ENCODE assay signal across 27 mouse cellular contexts in genomic region chr11:102040646-102041045, GRCm38 (mm10). TPM values are rescaled to one million over a fixed set of nuclear protein-coding genes. Genes with fewer than 3 reads are reported as not detected.
DNase-seq lines count a peak whose midpoint lies in the region; ATAC-seq and TF ChIP-seq lines count a peak whose summit lies in the region.
"Had no signal": no experiment of that assay in that cellular context is flagged by ENCODE, and none has a peak within 500 bp of the region (broad histone marks: within the 10 kb centered on the region; RNA-seq: fewer than 3 reads in every experiment).

No protein-coding gene starts in this region.

- H3K79me2 ChIP-seq in MEL (ENCODE audit: control insufficient read depth, insufficient read depth, low read length, poor library complexity) = no peaks in the 10 kb centered on the region

- TF ChIP-seq EP300 in MEL (IDR thresholded peaks at IDR 0.05; ENCODE audit: low read depth in 1 of 2, low read length in 2 of 2) = no peak

- DNase-seq in cerebellum, postnatal 14 days = peak; percentile 35 to 66
- DNase-seq in 3T3-L1 (ENCODE audit: low read depth, low spot score) (peak; percentile 27), MEL (ENCODE audit: low read depth, low spot score) (peak; percentile 65)
- DNase-seq in layer of hippocampus, postnatal 10 days (ENCODE audit: low spot score in 2 of 2) = no peak

- 0 out of 2 replicates have a peak, but pooled peaks cover 3% of the 10 kb centered on the region for H3K4me1 ChIP-seq in intestine, embryonic 15.5 days (replicated peaks)
- H3K4me1 ChIP-seq in intestine, postnatal 0 days (replicated peaks; ENCODE audit: control insufficient read depth, insufficient read depth, low read length) = no peaks in the 10 kb centered on the region
- 0 out of 4 replicates have a peak, but pooled peaks cover 0 to 4% of the 10 kb centered on the region in 2 experiments for H3K4me1 ChIP-seq in MEL (ENCODE audit: control insufficient read depth in 1 of 2, insufficient read depth in 2 of 2, low read length in 2 of 2)
- 0 out of 2 replicates have a peak, but pooled peaks cover 3% of the 10 kb centered on the region for H3K4me1 ChIP-seq in midbrain, embryonic 13.5 days (replicated peaks)

- no peak overlapping the region for H3K9ac ChIP-seq in intestine, embryonic 15.5 days
- H3K9ac ChIP-seq in intestine, postnatal 0 days (ENCODE audit: low read depth, low read length) = no peak overlapping the region
- H3K9ac ChIP-seq in MEL (ENCODE audit: control insufficient read depth, low read depth, low read length, poor library complexity, severe bottlenecking) = no peak overlapping the region
- no peak overlapping the region for H3K9ac ChIP-seq in midbrain, embryonic 13.5 days (replicated peaks)
- H3K9ac ChIP-seq: kidney, embryonic 15.5 days; lung, embryonic 14.5 days; midbrain, embryonic 15.5 days had no signal

- H3K4me3 ChIP-seq in intestine, embryonic 15.5 days (replicated peaks) = no peak overlapping the region
- no peak overlapping the region for H3K4me3 ChIP-seq in intestine, postnatal 0 days (ENCODE audit: low read depth, low read length)
- no peak overlapping the region for H3K4me3 ChIP-seq in MEL (ENCODE audit: control insufficient read depth in 1 of 2, insufficient read depth in 1 of 2, low read depth in 2 of 2, low read length in 2 of 2)
- H3K4me3 ChIP-seq in midbrain, embryonic 13.5 days (replicated peaks) = no peak overlapping the region
- H3K4me3 ChIP-seq: kidney, embryonic 15.5 days; midbrain, embryonic 15.5 days had no signal

- 70% methylated on average over 4 of the region's 4 CpGs for WGBS in intestine, embryonic 15.5 days
- WGBS in intestine, postnatal 0 days = 70% methylated on average over 4 of the region's 4 CpGs
- 70% methylated on average over 4 of the region's 4 CpGs for WGBS in midbrain, embryonic 13.5 days

- H3K27me3 ChIP-seq in intestine, embryonic 15.5 days (replicated peaks) = no peaks in the 10 kb centered on the region
- no peaks in the 10 kb centered on the region for H3K27me3 ChIP-seq in intestine, postnatal 0 days (replicated peaks; ENCODE audit: control insufficient read depth, insufficient read depth, low read length)
- H3K27me3 ChIP-seq in MEL (ENCODE audit: control insufficient read depth in 1 of 2, insufficient read depth in 2 of 2, low read length in 2 of 2) = peaks cover under 1 to 6% of the 10 kb centered on the region in 2 experiments; a peak in 3 of 4 replicates
- H3K27me3 ChIP-seq in midbrain, embryonic 13.5 days = no peaks in the 10 kb centered on the region
- H3K27me3 ChIP-seq: kidney, embryonic 15.5 days; midbrain, embryonic 15.5 days had no signal

- TF ChIP-seq POLR2A in MEL (IDR thresholded peaks at IDR 0.05; ENCODE audit: control insufficient read depth in 1 of 2, insufficient read depth in 1 of 2, low read depth in 1 of 2, low read length in 2 of 2, poor library complexity in 1 of 2) = no peak

- peak; percentile 12 for TF ChIP-seq RAD21 in MEL (IDR thresholded peaks at IDR 0.05; ENCODE audit: low read depth, low read length)

- H3K4me2 ChIP-seq in intestine, embryonic 15.5 days (replicated peaks) = no peak overlapping the region
- H3K4me2 ChIP-seq in intestine, postnatal 0 days (replicated peaks; ENCODE audit: low read depth) = no peak overlapping the region
- H3K4me2 ChIP-seq in midbrain, embryonic 13.5 days (replicated peaks) = no peak overlapping the region
- H3K4me2 ChIP-seq: heart, embryonic 11.5 days; kidney, embryonic 15.5 days; lung, embryonic 14.5 days; midbrain, embryonic 15.5 days had no signal

- H3K27ac ChIP-seq in intestine, embryonic 15.5 days = no peak overlapping the region
- H3K27ac ChIP-seq in intestine, postnatal 0 days (ENCODE audit: low read depth, low read length) = no peak overlapping the region
- H3K27ac ChIP-seq in MEL (ENCODE audit: control insufficient read depth, low read depth, low read length) = no peak overlapping the region
- H3K27ac ChIP-seq in midbrain, embryonic 13.5 days = no peak overlapping the region
- H3K27ac ChIP-seq: kidney, embryonic 15.5 days; midbrain, embryonic 15.5 days; stomach, postnatal 0 days had no signal

- TF ChIP-seq CTCF in intestine, postnatal 0 days (IDR thresholded peaks at IDR 0.05; ENCODE audit: low read depth) = no peak
- peak in 2 of 3 experiments; percentile 60; a peak in 4 of 6 replicates for TF ChIP-seq CTCF in MEL (IDR thresholded peaks at IDR 0.05 in 2 of 3, conservative IDR thresholded peaks at IDR 0.05 in 1 of 3; ENCODE audit: control insufficient read depth in 1 of 3, insufficient read depth in 1 of 3, low read depth in 2 of 3, low read length in 3 of 3, poor library complexity in 1 of 3, severe bottlenecking in 1 of 3)

- H3K36me3 ChIP-seq in intestine, embryonic 15.5 days = no peaks in the 10 kb centered on the region
- no peaks in the 10 kb centered on the region for H3K36me3 ChIP-seq in intestine, postnatal 0 days (ENCODE audit: control insufficient read depth, insufficient read depth)
- no peaks in the 10 kb centered on the region for H3K36me3 ChIP-seq in MEL (ENCODE audit: control insufficient read depth in 1 of 2, insufficient read depth in 2 of 2, low read length in 2 of 2)
- H3K36me3 ChIP-seq in midbrain, embryonic 13.5 days = no peaks in the 10 kb centered on the region
- H3K36me3 ChIP-seq: kidney, embryonic 15.5 days; midbrain, embryonic 15.5 days had no signal

- ATAC-seq in cerebellum, adult (ENCODE audit: insufficient number of reproducible peaks, low FRiP score, low TSS enrichment) = no peak
- ATAC-seq in intestine, embryonic 15.5 days = 0 out of 2 replicates have a peak, but pooled peaks have one; percentile 5
- ATAC-seq in intestine, postnatal 0 days = no peak
- no peak for ATAC-seq in midbrain, embryonic 13.5 days
- ATAC-seq: activated CD4-positive, CD25-positive, alpha-beta regulatory T cell, adult 4 months; inflammation-experienced regulatory T-cells, adult 6 months; midbrain, embryonic 15.5 days had no signal

- no peaks in the 10 kb centered on the region for H3K9me3 ChIP-seq in intestine, embryonic 15.5 days
- H3K9me3 ChIP-seq in intestine, postnatal 0 days (ENCODE audit: control insufficient read depth) = no peaks in the 10 kb centered on the region
- no peaks in the 10 kb centered on the region for H3K9me3 ChIP-seq in MEL (replicated peaks; ENCODE audit: insufficient read depth, low read length)
- peaks cover 12% of the 10 kb centered on the region for H3K9me3 ChIP-seq in midbrain, embryonic 13.5 days
- H3K9me3 ChIP-seq: midbrain, embryonic 15.5 days had no signal

TF ChIP-seq in MEL, 35 proteins besides CTCF, POLR2A, EP300 and RAD21:
- TF ChIP-seq SMC3 (IDR thresholded peaks at IDR 0.05; ENCODE audit: low read depth, low read length) (peak; percentile 41; the same call in 1 of the 2 replicates), NRF1 (IDR thresholded peaks at IDR 0.05; ENCODE audit: insufficient read depth, low read depth, low read length, poor library complexity, severe bottlenecking) (no peak)

RNA-seq across cellular contexts. Expression of gene Cd300lg, which starts 0.7 kb away (rescaled TPM):
- polyA plus RNA-seq in intestine, embryonic 15.5 days (2015; fragmentation: Nextera tagmentation; extraction: Ambion mirVana) = 0.98 and 1.6 TPM in 2 replicates
- 5.4 and 5.6 TPM in 2 replicates for polyA plus RNA-seq in intestine, postnatal 0 days (2015; fragmentation: Nextera tagmentation; extraction: Ambion mirVana)
- total RNA-seq in MEL (2012; rRNA removed) = 0.08 TPM in 1 of 2 replicates, not detected in the other
- polyA plus RNA-seq in MEL (2012; ENCODE audit: insufficient read depth in 1 of 2, insufficient read length in 2 of 2, low read depth in 1 of 2, low replicate concordance in 2 of 2, missing spikeins in 1 of 2) = under 1 TPM in 1 of 2 experiments, not detected in 1; 0.26 TPM
- under 1 TPM in 1 of 2 experiments, not detected in 1; 0.14 TPM for total RNA-seq in layer of hippocampus, postnatal 10 days (2021)
- 0.32 and 0.40 TPM in 2 replicates for polyA plus RNA-seq in midbrain, embryonic 13.5 days (2015; fragmentation: Nextera tagmentation; extraction: Ambion mirVana)
- total RNA-seq: layer of hippocampus, adult 18-20 months had no signal

RNA-seq across cellular contexts. Expression of gene Mpp3, which starts 12.4 kb away (rescaled TPM):
- polyA plus RNA-seq in intestine, embryonic 15.5 days (2015; fragmentation: Nextera tagmentation; extraction: Ambion mirVana) = 7.6 and 7.9 TPM in 2 replicates
- polyA plus RNA-seq in intestine, postnatal 0 days (2015; fragmentation: Nextera tagmentation; extraction: Ambion mirVana) = 8.1 and 8.6 TPM in 2 replicates
- total RNA-seq in MEL (2012; rRNA removed) = 4.6 and 5.5 TPM in 2 replicates
- 1 to 10 TPM in 1 of 2 experiments, not detected in 1; 7.1 TPM for polyA plus RNA-seq in MEL (2012; ENCODE audit: insufficient read depth in 1 of 2, insufficient read length in 2 of 2, low read depth in 1 of 2, low replicate concordance in 2 of 2, missing spikeins in 1 of 2)
- 10 to 100 TPM; 70.1 to 79.5 TPM for total RNA-seq in layer of hippocampus, postnatal 10 days (2021)
- 45.3 and 46.4 TPM in 2 replicates for polyA plus RNA-seq in midbrain, embryonic 13.5 days (2015; fragmentation: Nextera tagmentation; extraction: Ambion mirVana)
- total RNA-seq: megakaryocyte progenitor cell, adult 5-6 weeks had no signal

RNA-seq across cellular contexts. Expression of gene Mpp2, which starts 47.7 kb away (rescaled TPM):
- polyA plus RNA-seq in intestine, embryonic 15.5 days (2015; fragmentation: Nextera tagmentation; extraction: Ambion mirVana) = 6.2 and 6.8 TPM in 2 replicates
- 1.7 and 2.2 TPM in 2 replicates for polyA plus RNA-seq in intestine, postnatal 0 days (2015; fragmentation: Nextera tagmentation; extraction: Ambion mirVana)
- 2.9 and 4.6 TPM in 2 replicates for total RNA-seq in MEL (2012; rRNA removed)
- 10 to 100 TPM in 1 of 2 experiments, not detected in 1; 16.3 TPM for polyA plus RNA-seq in MEL (2012; ENCODE audit: insufficient read depth in 1 of 2, insufficient read length in 2 of 2, low read depth in 1 of 2, low replicate concordance in 2 of 2, missing spikeins in 1 of 2)
- 100 to 1,000 TPM; 103 to 110 TPM for total RNA-seq in layer of hippocampus, postnatal 10 days (2021)
- polyA plus RNA-seq in midbrain, embryonic 13.5 days (2015; fragmentation: Nextera tagmentation; extraction: Ambion mirVana) = 24.5 and 26.7 TPM in 2 replicates

RNA-seq across cellular contexts. Expression of gene Dusp3, which starts 53.8 kb away (rescaled TPM):
- 25.6 and 26.5 TPM in 2 replicates for polyA plus RNA-seq in intestine, embryonic 15.5 days (2015; fragmentation: Nextera tagmentation; extraction: Ambion mirVana)
- 49.9 and 53.5 TPM in 2 replicates for polyA plus RNA-seq in intestine, postnatal 0 days (2015; fragmentation: Nextera tagmentation; extraction: Ambion mirVana)
- 18.4 and 18.7 TPM in 2 replicates for total RNA-seq in MEL (2012; rRNA removed)
- 10 to 100 TPM; 29.8 to 35.5 TPM for polyA plus RNA-seq in MEL (2012; ENCODE audit: insufficient read depth in 1 of 2, insufficient read length in 2 of 2, low read depth in 1 of 2, low replicate concordance in 2 of 2, missing spikeins in 1 of 2)
- total RNA-seq in layer of hippocampus, postnatal 10 days (2021) = 100 to 1,000 TPM; 121 to 127 TPM
- 11.3 and 11.8 TPM in 2 replicates for polyA plus RNA-seq in midbrain, embryonic 13.5 days (2015; fragmentation: Nextera tagmentation; extraction: Ambion mirVana)

RNA-seq across cellular contexts. Expression of gene Cfap97d1, which starts 56.6 kb away (rescaled TPM):
- not detected in 2 replicates for polyA plus RNA-seq in intestine, embryonic 15.5 days (2015; fragmentation: Nextera tagmentation; extraction: Ambion mirVana)
- not detected in 2 replicates for polyA plus RNA-seq in intestine, postnatal 0 days (2015; fragmentation: Nextera tagmentation; extraction: Ambion mirVana)
- not detected in 2 replicates for total RNA-seq in MEL (2012; rRNA removed)
- not detected for polyA plus RNA-seq in MEL (2012; ENCODE audit: insufficient read depth in 1 of 2, insufficient read length in 2 of 2, low read depth in 1 of 2, low replicate concordance in 2 of 2, missing spikeins in 1 of 2)
- not detected for total RNA-seq in layer of hippocampus, postnatal 10 days (2021)
- not detected in 2 replicates for polyA plus RNA-seq in midbrain, embryonic 13.5 days (2015; fragmentation: Nextera tagmentation; extraction: Ambion mirVana)
- total RNA-seq: adrenal gland, postnatal 14 days; gastrocnemius, postnatal 25 days; heart, postnatal 36 days; layer of hippocampus, adult 18-20 months; left cerebral cortex, postnatal 36 days; liver, adult 2 months; megakaryocyte progenitor cell, adult 5-6 weeks had no signal
- polyA plus RNA-seq: activated CD4-positive, CD25-positive, alpha-beta regulatory T cell, adult 4 months; cortical plate, adult 2 months; embryonic facial prominence, embryonic 14.5 days; forebrain, embryonic 11.5 days; frontal cortex, adult 2 months; heart, embryonic 11.5 days; inflammation-experienced regulatory T-cells, adult 6 months; kidney, embryonic 15.5 days; liver, adult 2 months; lung, embryonic 14.5 days; midbrain, embryonic 15.5 days; spleen, adult 2 months; stomach, postnatal 0 days had no signal

Comparison
In these comparisons a context has a peak if more than half of its experiments do, and no peak if none do; other contexts are left out.
1. DNase-seq: peak in cerebellum, postnatal 14 days (2 of 2), 3T3-L1 (single experiment) and MEL (single experiment); none in layer of hippocampus, postnatal 10 days (0 of 2).